Mouse (Mus musculus): ENCODE results near the gene Ugt1a7c.

DNA sequence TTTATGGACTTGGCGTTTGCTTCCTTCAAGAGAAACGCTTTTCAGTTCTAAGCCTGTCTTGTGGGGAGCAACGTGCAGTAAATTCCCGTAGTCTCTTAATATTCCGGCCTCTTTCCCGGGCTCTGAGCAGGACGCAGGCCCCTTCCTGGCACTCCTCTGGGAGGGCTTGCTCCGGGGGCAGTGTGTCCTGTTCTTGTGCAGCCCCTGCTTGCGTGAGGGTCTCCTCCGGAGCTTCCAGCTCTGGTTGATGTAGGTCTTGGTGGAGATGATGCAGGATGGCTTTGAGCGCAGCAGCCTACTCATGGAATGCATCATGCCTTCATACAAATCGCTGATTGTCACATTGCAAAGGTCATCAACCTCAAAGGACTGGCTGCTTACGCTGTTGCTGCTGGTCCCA lies 171.3 kb downstream of the Ugt1a7c start:
- no peak for TF ChIP-seq CTCF (IDR thresholded peaks at IDR 0.05; ENCODE audit: low read depth)
- no peak for TF ChIP-seq EP300 (IDR thresholded peaks at IDR 0.05; ENCODE audit: low read depth)
